Mouse (Mus musculus): ENCODE data around the gene Panx2. TPM values are rescaled to one million over a fixed set of nuclear protein-coding genes. Genes with fewer than 3 reads are reported as not detected.

Gene Panx2
- total and polyA plus RNA-seq, 3 experiments: not detected

GRCm38 (mm10) chr15:89069336-89069840 is 9.9 kb downstream of the Panx2 start:
- TF ChIP-seq SMC3 (IDR thresholded peaks at IDR 0.05; ENCODE audit: low read depth, low read length) (no peak), POLR2A (IDR thresholded peaks at IDR 0.05; ENCODE audit: control insufficient read depth in 1 of 2, insufficient read depth in 1 of 2, low read depth in 1 of 2, low read length in 2 of 2, poor library complexity in 1 of 2) (no peak), CTCF (IDR thresholded peaks at IDR 0.05 in 2 of 3, conservative IDR thresholded peaks at IDR 0.05 in 1 of 3; ENCODE audit: control insufficient read depth in 1 of 3, insufficient read depth in 1 of 3, low read depth in 2 of 3, low read length in 3 of 3, poor library complexity in 1 of 3, severe bottlenecking in 1 of 3) (no peak), CHD1 (IDR thresholded peaks at IDR 0.05; ENCODE audit: low read depth, low read length) (no peak), NRF1 (IDR thresholded peaks at IDR 0.05; ENCODE audit: insufficient read depth, low read depth, low read length, poor library complexity, severe bottlenecking) (no peak), HCFC1 (IDR thresholded peaks at IDR 0.05; ENCODE audit: low read depth, low read length) (no peak)
- Histone ChIP-seq H3K36me3 (ENCODE audit: control insufficient read depth in 1 of 2, insufficient read depth in 2 of 2, low read length in 2 of 2) (peaks cover 0 to 3% of the 10 kb centered on the region in 2 experiments; a peak in 1 of 4 replicates), H3K27me3 (ENCODE audit: control insufficient read depth in 1 of 2, insufficient read depth in 2 of 2, low read length in 2 of 2) (peaks cover 0 to 8% of the 10 kb centered on the region in 2 experiments; a peak in 3 of 4 replicates), H3K9me3 (replicated peaks; ENCODE audit: insufficient read depth, low read length) (no peaks in the 10 kb centered on the region), H3K9ac (ENCODE audit: control insufficient read depth, low read depth, low read length, poor library complexity, severe bottlenecking) (no peak overlapping the region), H3K4me3 (ENCODE audit: control insufficient read depth in 1 of 2, insufficient read depth in 1 of 2, low read depth in 2 of 2, low read length in 2 of 2) (no peak overlapping the region), H3K27ac (ENCODE audit: control insufficient read depth, low read depth, low read length) (no peak overlapping the region), H3K4me1 (ENCODE audit: control insufficient read depth in 1 of 2, insufficient read depth in 2 of 2, low read length in 2 of 2) (0 out of 4 replicates have a peak, but pooled peaks cover 0 to 3% of the 10 kb centered on the region in 2 experiments), H3K79me2 (ENCODE audit: control insufficient read depth, insufficient read depth, low read length, poor library complexity) (no peaks in the 10 kb centered on the region)
- no peak for DNase-seq (ENCODE audit: low read depth, low spot score)

- H3K79me2 ChIP-seq (ENCODE audit: control insufficient read depth, insufficient read depth, low read length, poor library complexity): peaks cover 2% of the 10 kb centered on the region; the same call in 1 of the 2 replicates
- H3K4me1 ChIP-seq (ENCODE audit: control insufficient read depth in 1 of 2, insufficient read depth in 2 of 2, low read length in 2 of 2): 0 out of 4 replicates have a peak, but pooled peaks cover 0 to 6% of the 10 kb centered on the region in 2 experiments
- H3K9ac ChIP-seq (ENCODE audit: control insufficient read depth, low read depth, low read length, poor library complexity, severe bottlenecking): no peak overlapping the region
- H3K4me3 ChIP-seq (ENCODE audit: control insufficient read depth in 1 of 2, insufficient read depth in 1 of 2, low read depth in 2 of 2, low read length in 2 of 2): no peak overlapping the region
- H3K36me3 ChIP-seq (ENCODE audit: control insufficient read depth in 1 of 2, insufficient read depth in 2 of 2, low read length in 2 of 2): peaks cover 0 to 5% of the 10 kb centered on the region in 2 experiments; a peak in 1 of 4 replicates
- no peak for TF ChIP-seq MYC (IDR thresholded peaks at IDR 0.05; ENCODE audit: low read depth, low read length)
- no peak for TF ChIP-seq POLR2A (IDR thresholded peaks at IDR 0.05; ENCODE audit: control insufficient read depth in 1 of 2, insufficient read depth in 1 of 2, low read depth in 1 of 2, low read length in 2 of 2, poor library complexity in 1 of 2)
- TF ChIP-seq RCOR1 (IDR thresholded peaks at IDR 0.05; ENCODE audit: low read depth, low read length): no peak
- TF ChIP-seq HCFC1 (IDR thresholded peaks at IDR 0.05; ENCODE audit: low read depth, low read length): no peak
- no peak for TF ChIP-seq TAL1 (IDR thresholded peaks at IDR 0.05; ENCODE audit: low read length)
- TF ChIP-seq KAT2A (conservative IDR thresholded peaks at IDR 0.05; ENCODE audit: low read depth, low read length): no peak
- TF ChIP-seq RAD21 (IDR thresholded peaks at IDR 0.05; ENCODE audit: low read depth, low read length): no peak
- no peak for TF ChIP-seq USF1 (IDR thresholded peaks at IDR 0.05; ENCODE audit: low read depth, low read length)
- TF ChIP-seq POLR2AphosphoS5 (IDR thresholded peaks at IDR 0.05; ENCODE audit: borderline replicate concordance, low read depth, low read length): no peak
- TF ChIP-seq NRF1 (IDR thresholded peaks at IDR 0.05; ENCODE audit: insufficient read depth, low read depth, low read length, poor library complexity, severe bottlenecking): no peak
- no peak for TF ChIP-seq MEF2A (IDR thresholded peaks at IDR 0.05; ENCODE audit: extremely low read depth, insufficient replicate concordance, low read depth, low read length, poor library complexity, severe bottlenecking)
- TF ChIP-seq CHD2 (IDR thresholded peaks at IDR 0.05; ENCODE audit: low read length): no peak
- TF ChIP-seq SMC3 (IDR thresholded peaks at IDR 0.05; ENCODE audit: low read depth, low read length): no peak
- TF ChIP-seq ZNF384 (IDR thresholded peaks at IDR 0.05; ENCODE audit: low read depth, low read length): no peak
- no peak for TF ChIP-seq MXI1 (IDR thresholded peaks at IDR 0.05; ENCODE audit: low read depth, low read length)
- TF ChIP-seq ZMIZ1 (IDR thresholded peaks at IDR 0.05; ENCODE audit: low read depth, low read length): no peak
- no peak for TF ChIP-seq MAZ (IDR thresholded peaks at IDR 0.05; ENCODE audit: low read depth, low read length)
- no peak overlapping the region for H3K27ac ChIP-seq (ENCODE audit: control insufficient read depth, low read depth, low read length)
- no peaks in the 10 kb centered on the region for H3K9me3 ChIP-seq (replicated peaks; ENCODE audit: insufficient read depth, low read length)
- H3K27me3 ChIP-seq (ENCODE audit: control insufficient read depth in 1 of 2, insufficient read depth in 2 of 2, low read length in 2 of 2): peaks cover 0 to 4% of the 10 kb centered on the region in 2 experiments; a peak in 1 of 4 replicates
- no peak for DNase-seq (ENCODE audit: low read depth, low spot score)
Observed at GRCm38 (mm10) chr15:89070606-89071005, 11.1 kb downstream of the Panx2 start.

Data from MEL (cell line).